Mouse (Mus musculus) embryo, embryonic 11 days (tissue): ENCODE results near the gene Btbd35f21.
"Not testable (repeated sequence)": the region's sequence is repeated elsewhere in the genome, so short reads cannot be mapped to it uniquely, and the experiment has no call there.

ENCODE experiments used
- DNase-seq: peaks from one replicate; pipeline ENCODE4 v3.0.0-alpha.2; 2015

Gene Btbd35f21

GRCm38 (mm10) chrX:32725809-32726208 is at the start of gene Btbd35f21:
Btbd35f21 (plus strand) TSS chrX:32726109.
- DNase-seq: not testable (repeated sequence)
